Mouse (Mus musculus) hindbrain, embryonic 14.5 days (tissue): Measurements from ENCODE around the gene Cep44. TPM values are rescaled to one million over a fixed set of nuclear protein-coding genes. Genes with fewer than 3 reads are reported as not detected.

Experiments used
- ATAC-seq: fragments of 200-750 bp; cut with Nextera tagmentation; 2 replicates; pipeline ENCODE4 v1.8.0; 2017; ENCODE audit warnings: moderate number of reproducible peaks, mild to moderate bottlenecking, moderate TSS enrichment, moderate library complexity; ENCODE audit not compliant: low FRiP score
- DNase-seq: peaks from one replicate; pipeline ENCODE4 v3.0.0-alpha.2; 2015; ENCODE audit warnings: low spot score
- H3K27ac ChIP-seq: fragments of 300-500 bp; sonication (generic); 2 replicates; pipeline ENCODE4 v1.5.1; 2014; ENCODE audit warnings: mild to moderate bottlenecking, moderate library complexity
- H3K27me3 ChIP-seq: fragments of 300-500 bp; sonication (generic); 2 replicates; pipeline ENCODE4 v1.6.1; 2014; ENCODE audit warnings: mild to moderate bottlenecking, low read length, mixed read lengths; ENCODE audit not compliant: control insufficient read depth, insufficient read depth
- H3K36me3 ChIP-seq: fragments of 300-500 bp; sonication (generic); replicated peaks from 2 replicates; pipeline ENCODE4 v1.6.1; 2014; ENCODE audit not compliant: control insufficient read depth, insufficient read depth
- H3K4me1 ChIP-seq: fragments of 300-500 bp; sonication (generic); replicated peaks from 2 replicates; pipeline ENCODE4 v1.6.1; 2014; ENCODE audit warnings: antibody characterized with exemption, low read length, mixed read lengths; ENCODE audit not compliant: control insufficient read depth, insufficient read depth
- H3K4me2 ChIP-seq: fragments of 300-500 bp; sonication (generic); replicated peaks from 2 replicates; pipeline ENCODE4 v1.6.1; 2014; ENCODE audit warnings: mild to moderate bottlenecking, moderate library complexity
- H3K4me3 ChIP-seq: fragments of 300-500 bp; sonication (generic); replicated peaks from 2 replicates; pipeline ENCODE4 v1.5.1; 2014; ENCODE audit warnings: mild to moderate bottlenecking, low read length
- H3K9ac ChIP-seq: fragments of 300-500 bp; sonication (generic); 2 replicates; pipeline ENCODE4 v1.6.1; 2014
- H3K9me3 ChIP-seq: fragments of 300-500 bp; sonication (generic); 2 replicates; pipeline ENCODE4 v1.6.1; 2016; ENCODE audit warnings: low read length; ENCODE audit not compliant: control insufficient read depth
- WGBS: fragments of 180-500 bp; shearing (Covaris S2); extraction: QIAGEN DNeasy Blood & Tissue Kit; methylation state at CpG from one replicate; pipeline ENCODE4 v1.1.7; 2014; 5-methylcytosine and 5-hydroxymethylcytosine counted together
- polyA plus RNA-seq: library from polyadenylated mRNA; unstranded; fragments of >200 nt; fragmentation: Nextera tagmentation; extraction: Ambion mirVana; gene quantifications from 2 replicates; pipeline ENCODE4 v1.2.1, GENCODE M21; 2014

Cep44 gene
- 21.8 and 23.2 TPM in 2 replicates for polyA plus RNA-seq

GRCm38 (mm10) chr8:56550558-56551360, at the start of gene Cep44, which contains the start of gene Fbxo8:
TSS of gene Cep44 (minus strand) at chr8:56551047.
TSS of gene Fbxo8 (plus strand) at chr8:56551090.
- H3K27me3 ChIP-seq, result no peaks in the 10 kb centered on the region
- H3K4me1 ChIP-seq, result peaks cover 14% of the 10 kb centered on the region
- peak within 1 kb of the TSS; percentile 88 for H3K27ac ChIP-seq
- H3K4me3 ChIP-seq, result peak within 1 kb of the TSS; percentile 73
- under 1% methylated on average over 53 of the region's 53 CpGs for WGBS
- DNase-seq (peak; percentile 94), ATAC-seq (peak; percentile 94)
- peak within 1 kb of the TSS; percentile 70 for H3K9ac ChIP-seq
- peak within 1 kb of the TSS; percentile 70 for H3K4me2 ChIP-seq
- no peaks in the 10 kb centered on the region for H3K9me3 ChIP-seq
- H3K36me3 ChIP-seq, result no peaks in the 10 kb centered on the region; the same call in 1 of the 2 replicates

DNA sequence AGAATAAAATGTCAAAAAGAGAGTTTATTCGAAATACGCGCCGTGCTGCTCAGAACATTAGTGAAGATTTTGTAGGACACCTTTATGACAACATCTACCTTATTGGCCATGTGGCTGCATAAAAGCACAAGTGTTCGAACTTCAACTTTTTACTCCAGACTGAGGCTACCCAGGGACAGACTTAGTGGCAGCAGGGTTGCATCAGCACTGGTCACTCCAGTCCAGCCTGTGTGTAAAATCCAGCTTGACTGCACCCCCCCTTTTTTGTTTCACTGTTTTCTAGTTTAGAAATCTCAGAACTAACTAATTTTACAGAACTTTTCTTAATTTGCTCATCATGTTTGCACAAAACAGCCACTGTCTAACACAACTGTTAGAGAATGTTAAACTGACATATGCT, 40.7 kb upstream of the Cep44 start:
- 97% methylated on average over 5 of the region's 5 CpGs for WGBS
- no peak for DNase-seq
- ATAC-seq, result no peak

GRCm38 (mm10) chr8:56591084-56591483, 40.2 kb upstream of the Cep44 start:
- no peak overlapping the region for H3K27ac ChIP-seq
- peaks cover 20% of the 10 kb centered on the region for H3K36me3 ChIP-seq
- H3K27me3 ChIP-seq, result no peaks in the 10 kb centered on the region
- ATAC-seq (no peak), DNase-seq (no peak)
- H3K4me3 ChIP-seq, result no peak overlapping the region
- H3K4me1 ChIP-seq, result no peaks in the 10 kb centered on the region
- no peak overlapping the region for H3K9ac ChIP-seq
- 94% methylated on average over 1 of the region's 1 CpGs for WGBS
- no peaks in the 10 kb centered on the region for H3K9me3 ChIP-seq
- H3K4me2 ChIP-seq, result no peak overlapping the region

More for the DNA sequence above, 40.7 kb upstream of the Cep44 start:
- Histone ChIP-seq H3K27ac (no peak overlapping the region), H3K9me3 (no peaks in the 10 kb centered on the region), H3K9ac (no peak overlapping the region), H3K4me2 (no peak overlapping the region), H3K27me3 (no peaks in the 10 kb centered on the region), H3K4me3 (no peak overlapping the region), H3K4me1 (no peaks in the 10 kb centered on the region), H3K36me3 (peaks cover 20% of the 10 kb centered on the region)

GRCm38 (mm10) chr8:56589004-56589403, 38.2 kb upstream of the Cep44 start:
- H3K27ac ChIP-seq, result no peak overlapping the region
- no peak overlapping the region for H3K4me2 ChIP-seq
- no peak overlapping the region for H3K4me3 ChIP-seq
- peaks cover 20% of the 10 kb centered on the region for H3K36me3 ChIP-seq
- DNase-seq, result no peak
- ATAC-seq, result no peak
- 83% methylated on average over 2 of the region's 2 CpGs for WGBS
- H3K9ac ChIP-seq, result no peak overlapping the region
- H3K9me3 ChIP-seq, result no peaks in the 10 kb centered on the region
- no peaks in the 10 kb centered on the region for H3K4me1 ChIP-seq
- H3K27me3 ChIP-seq, result no peaks in the 10 kb centered on the region

- Histone ChIP-seq H3K36me3 (no peaks in the 10 kb centered on the region), H3K27me3 (no peaks in the 10 kb centered on the region), H3K9ac (no peak overlapping the region), H3K4me1 (no peaks in the 10 kb centered on the region), H3K27ac (no peak overlapping the region), H3K4me3 (no peak overlapping the region), H3K4me2 (no peak overlapping the region), H3K9me3 (no peaks in the 10 kb centered on the region)
- ATAC-seq (no peak), DNase-seq (no peak)
Observed at GRCm38 (mm10) chr8:56582841-56583240, 32.0 kb upstream of the Cep44 start.

DNA sequence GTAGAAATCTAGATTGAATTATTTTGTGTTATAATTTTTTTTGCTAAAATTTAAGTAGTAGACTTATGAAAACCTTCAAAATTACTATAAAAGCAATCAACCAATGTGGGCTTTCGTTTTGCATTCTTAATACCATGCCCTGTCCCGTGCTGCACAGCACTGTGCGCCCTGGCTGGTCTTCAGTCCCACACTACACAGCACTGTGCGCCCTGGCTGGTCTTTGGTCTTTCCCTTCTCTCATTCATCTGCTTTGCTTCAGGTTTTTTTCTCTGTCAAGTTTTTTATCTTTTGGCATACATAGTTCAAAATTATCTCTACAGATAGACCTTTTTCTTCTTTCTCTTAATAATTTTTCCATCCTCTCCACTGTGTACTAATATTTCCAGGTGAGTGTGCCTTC, 30.1 kb upstream of the Cep44 start:
- no peaks in the 10 kb centered on the region for H3K36me3 ChIP-seq
- H3K27me3 ChIP-seq, result no peaks in the 10 kb centered on the region
- H3K9me3 ChIP-seq, result no peaks in the 10 kb centered on the region
- H3K9ac ChIP-seq, result no peak overlapping the region
- ATAC-seq (no peak), DNase-seq (no peak)
- 92% methylated on average over 4 of the region's 4 CpGs for WGBS
- no peak overlapping the region for H3K4me2 ChIP-seq
- H3K27ac ChIP-seq, result no peak overlapping the region
- no peaks in the 10 kb centered on the region for H3K4me1 ChIP-seq
- no peak overlapping the region for H3K4me3 ChIP-seq

GRCm38 (mm10) chr8:56566856-56567255, 16.0 kb upstream of the Cep44 start:
- ATAC-seq, result no peak
- H3K4me3 ChIP-seq, result no peak overlapping the region
- peaks cover 11% of the 10 kb centered on the region; the same call in 1 of the 2 replicates for H3K36me3 ChIP-seq
- no peak overlapping the region for H3K4me2 ChIP-seq
- no peak for DNase-seq
- H3K9ac ChIP-seq, result no peak overlapping the region
- H3K4me1 ChIP-seq, result no peaks in the 10 kb centered on the region
- H3K27me3 ChIP-seq, result no peaks in the 10 kb centered on the region
- 93% methylated on average over 9 of the region's 9 CpGs for WGBS
- no peak overlapping the region for H3K27ac ChIP-seq
- H3K9me3 ChIP-seq, result no peaks in the 10 kb centered on the region

DNA sequence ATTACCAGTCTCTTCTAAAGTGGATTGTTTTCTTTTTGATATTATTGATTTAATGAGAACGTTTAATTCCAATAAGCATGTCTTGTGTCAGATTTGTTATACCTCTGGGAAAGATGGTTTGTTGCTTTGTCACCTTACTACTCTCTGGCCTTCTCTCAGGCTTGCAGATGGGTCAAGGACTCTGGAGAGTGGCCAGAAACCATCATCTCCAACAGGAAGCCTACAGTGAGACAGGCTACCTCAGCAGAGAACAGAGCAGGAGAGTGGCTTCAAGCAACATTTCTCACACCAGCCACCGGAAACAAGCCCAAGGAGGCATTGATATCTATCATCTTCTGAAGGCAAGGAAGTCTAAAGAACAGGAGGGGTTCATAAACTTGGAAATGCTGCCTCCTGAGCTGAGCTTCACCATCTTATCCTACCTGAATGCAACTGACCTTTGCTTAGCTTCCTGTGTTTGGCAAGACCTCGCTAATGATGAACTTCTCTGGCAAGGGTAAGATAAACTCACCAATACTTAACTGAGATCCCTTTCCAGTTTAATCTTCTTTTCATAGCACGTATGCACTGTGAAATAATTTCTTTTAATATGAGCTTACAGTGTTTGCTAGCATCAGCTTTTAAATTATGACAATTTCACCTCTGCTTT, 13.7 kb upstream of the Cep44 start:
- Histone ChIP-seq H3K4me3 (no peak overlapping the region), H3K4me1 (no peaks in the 10 kb centered on the region), H3K27me3 (no peaks in the 10 kb centered on the region), H3K4me2 (no peak overlapping the region), H3K9ac (no peak overlapping the region), H3K36me3 (0 out of 2 replicates have a peak, but pooled peaks cover 4% of the 10 kb centered on the region), H3K27ac (no peak overlapping the region), H3K9me3 (no peaks in the 10 kb centered on the region)
- WGBS, result 93% methylated on average over 4 of the region's 4 CpGs
- DNase-seq, result no peak
- ATAC-seq, result no peak

GRCm38 (mm10) chr8:56552551-56553103, 1.8 kb upstream of the Cep44 start:
- Histone ChIP-seq H3K9ac (no peak overlapping the region), H3K27me3 (no peaks in the 10 kb centered on the region), H3K27ac (no peak overlapping the region), H3K4me2 (peak overlapping the region; percentile 67), H3K4me3 (no peak overlapping the region), H3K4me1 (peaks cover 14% of the 10 kb centered on the region), H3K9me3 (no peaks in the 10 kb centered on the region), H3K36me3 (no peaks in the 10 kb centered on the region)
- ATAC-seq, result no peak
- DNase-seq, result no peak
- 82% methylated on average over 5 of the region's 5 CpGs for WGBS
